Mouse (Mus musculus) testis, postnatal 14 days (tissue): ENCODE measurements at regions not wholly inside any gene's neighbourhood (a gene's known extent, or its start where the extent isn't known, plus 50 kb on each side); places are given as distances from the start of the nearest gene placed in this dataset.

Experiments used
- DNase-seq: peaks from one replicate; pipeline ENCODE4 v3.0.0; 2021; ENCODE audit warnings: low spot score

DNA sequence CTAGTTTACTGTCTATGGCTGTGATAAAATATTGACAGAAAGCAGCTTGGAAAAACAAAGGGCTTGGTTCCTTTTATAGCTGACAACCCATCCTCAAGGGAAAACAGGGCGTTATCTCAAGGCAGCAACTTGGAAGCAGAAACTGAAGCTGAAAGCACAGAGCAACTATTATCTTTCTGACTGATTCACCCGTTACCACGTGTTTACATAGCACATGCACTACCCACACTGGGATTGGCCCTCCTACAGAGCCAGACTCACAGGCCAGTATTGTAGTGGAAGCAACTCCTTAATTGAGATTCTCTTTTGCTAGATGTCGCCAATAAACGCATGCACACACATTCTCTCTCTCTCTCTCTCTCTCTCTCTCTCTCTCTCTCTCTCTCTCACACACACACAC, 465.5 kb downstream of the Pros1 start:
- DNase-seq: no peak

GRCm38 (mm10) chr16:63351511-63352125, 497.5 kb downstream of the Pros1 start:
- DNase-seq: no peak

DNA sequence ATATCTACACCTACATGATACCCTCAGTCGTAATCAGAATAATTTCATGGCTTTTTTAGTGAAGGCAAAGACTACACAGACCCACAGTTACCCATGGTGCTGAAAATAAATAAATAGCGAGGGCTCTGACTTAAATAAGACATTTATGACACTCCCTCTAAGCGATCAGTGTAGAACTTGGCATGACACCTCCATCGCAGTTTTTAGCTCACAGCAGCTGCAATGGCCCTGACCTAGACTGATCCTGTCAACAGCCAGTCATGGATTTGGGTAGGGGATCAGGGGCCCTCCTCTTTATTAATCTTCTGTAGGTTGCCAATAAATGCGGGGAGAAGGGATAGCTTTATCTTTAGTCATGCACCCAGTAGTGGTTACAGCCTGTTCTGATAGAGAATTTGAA, 494.1 kb downstream of the Epha3 start:
- DNase-seq: no peak

DNA sequence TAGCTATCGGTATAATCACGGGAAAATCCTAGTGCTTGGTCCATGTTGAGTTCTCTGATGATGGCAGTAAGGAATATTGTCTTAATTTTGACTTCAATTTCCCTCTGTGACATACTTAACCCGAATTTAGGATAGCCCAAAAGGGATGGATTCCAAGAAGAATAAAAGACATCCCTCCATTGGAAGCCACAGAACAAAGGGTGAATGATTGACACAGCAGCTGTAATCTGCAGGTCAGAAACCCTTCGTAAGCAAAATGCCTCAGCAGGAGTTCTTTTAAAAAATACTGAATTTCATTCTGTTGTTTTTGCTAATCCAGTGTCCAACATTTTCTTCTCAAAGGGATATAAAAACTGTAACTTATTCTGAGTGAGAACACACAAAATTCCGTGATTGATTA, 492.7 kb downstream of the Epha3 start:
- DNase-seq: no peak

DNA sequence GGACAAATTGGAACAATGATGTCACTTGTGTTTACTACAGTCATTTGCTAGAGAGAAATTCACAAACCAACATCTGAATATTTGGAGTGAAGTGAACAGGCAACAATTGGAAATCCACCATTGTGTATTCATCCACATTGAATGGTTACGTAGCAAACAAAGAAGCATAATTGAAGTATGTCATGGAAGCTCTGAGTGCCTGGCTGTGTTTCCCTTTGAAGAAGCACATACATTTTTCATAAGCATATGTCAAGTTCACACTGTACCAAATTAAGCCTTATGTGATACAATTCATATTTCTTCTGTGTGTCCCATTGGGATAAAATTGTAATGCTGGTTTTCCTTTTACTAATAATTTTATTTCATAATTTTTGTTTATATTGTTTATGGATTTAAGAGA, 459.0 kb downstream of the Epha3 start:
- DNase-seq: no peak

GRCm38 (mm10) chr16:63412656-63413055, 451.3 kb downstream of the Epha3 start:
- no peak for DNase-seq

- DNase-seq: no peak
These were observed 411.7 kb downstream of the Epha3 start for GRCm38 (mm10) chr16:63452301-63452700.

GRCm38 (mm10) chr16:63466615-63467014, 397.4 kb downstream of the Epha3 start:
- DNase-seq: no peak

- no peak for DNase-seq
These were observed 395.1 kb downstream of the Epha3 start for GRCm38 (mm10) chr16:63468851-63469250.
